Mouse (Mus musculus): ENCODE data around the gene Dip2b. TPM values are rescaled to one million over a fixed set of nuclear protein-coding genes. Genes with fewer than 3 reads are reported as not detected.

Gene Dip2b
- polyA plus RNA-seq, 1 experiment from 2014 or later, result 2.4 TPM

DNA sequence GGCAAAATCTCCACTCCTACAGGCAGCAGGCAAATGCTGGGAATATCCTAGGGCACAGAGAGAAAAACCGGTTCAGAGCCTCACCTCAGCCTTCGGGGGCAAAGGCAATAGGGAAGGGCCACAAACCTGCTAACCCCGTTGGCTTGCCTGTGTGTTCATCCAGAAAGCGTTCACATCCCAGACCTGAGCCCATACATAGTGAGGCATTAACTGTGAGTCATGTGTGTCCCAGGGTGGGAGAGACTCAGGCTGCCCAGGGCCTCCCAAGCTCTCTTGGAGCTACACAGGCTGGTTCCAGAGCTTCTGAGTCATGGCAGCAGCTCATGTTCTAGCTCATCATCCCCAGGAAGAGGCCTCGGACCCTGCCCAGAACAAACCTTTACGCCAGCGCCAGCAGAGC, 49.6 kb downstream of the Dip2b start:
- Histone ChIP-seq H3K27me3 (no peaks in the 10 kb centered on the region), H3K4me3 (replicated peaks) (no peak overlapping the region), H3K9ac (no peak overlapping the region), H3K36me3 (replicated peaks) (no peaks in the 10 kb centered on the region), H3K4me1 (replicated peaks) (peaks cover 22% of the 10 kb centered on the region), H3K4me2 (no peak overlapping the region), H3K27ac (replicated peaks) (no peak overlapping the region), H3K9me3 (replicated peaks) (no peaks in the 10 kb centered on the region)
- ATAC-seq (ENCODE audit: insufficient read depth), result no peak
- 75% methylated on average over 7 of the region's 7 CpGs for WGBS (ENCODE audit: insufficient replicate concordance)

DNA sequence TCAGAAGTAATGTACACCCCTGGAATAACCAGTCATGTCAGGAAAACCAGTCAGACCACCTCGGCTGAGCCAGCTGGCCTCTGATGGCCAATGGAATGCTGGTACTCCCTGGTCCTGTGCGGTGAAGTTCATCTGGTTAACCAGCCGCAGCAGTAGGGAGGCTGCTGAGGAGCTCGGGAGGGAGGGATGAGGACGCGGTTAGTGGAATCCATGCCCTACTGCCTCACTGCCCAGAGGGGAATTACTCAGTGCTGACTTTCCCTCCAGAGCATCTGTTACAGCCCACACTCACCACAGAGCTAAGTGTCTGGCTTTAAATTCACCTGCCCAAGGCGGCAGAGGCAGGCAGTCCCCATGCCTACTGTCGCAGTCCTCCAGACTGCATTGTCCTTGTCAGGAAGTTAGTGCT, 51.2 kb downstream of the Dip2b start:
- 35% methylated on average over 8 of the region's 8 CpGs for WGBS (ENCODE audit: insufficient replicate concordance)
- no peaks in the 10 kb centered on the region for H3K9me3 ChIP-seq (replicated peaks)
- no peaks in the 10 kb centered on the region for H3K27me3 ChIP-seq
- H3K4me1 ChIP-seq (replicated peaks), result peaks cover 22% of the 10 kb centered on the region
- H3K36me3 ChIP-seq (replicated peaks), result no peaks in the 10 kb centered on the region
- H3K9ac ChIP-seq, result no peak overlapping the region
- ATAC-seq (ENCODE audit: insufficient read depth), result no peak
- no peak overlapping the region for H3K4me3 ChIP-seq (replicated peaks)
- H3K4me2 ChIP-seq, result no peak overlapping the region
- H3K27ac ChIP-seq (replicated peaks), result no peak overlapping the region

DNA sequence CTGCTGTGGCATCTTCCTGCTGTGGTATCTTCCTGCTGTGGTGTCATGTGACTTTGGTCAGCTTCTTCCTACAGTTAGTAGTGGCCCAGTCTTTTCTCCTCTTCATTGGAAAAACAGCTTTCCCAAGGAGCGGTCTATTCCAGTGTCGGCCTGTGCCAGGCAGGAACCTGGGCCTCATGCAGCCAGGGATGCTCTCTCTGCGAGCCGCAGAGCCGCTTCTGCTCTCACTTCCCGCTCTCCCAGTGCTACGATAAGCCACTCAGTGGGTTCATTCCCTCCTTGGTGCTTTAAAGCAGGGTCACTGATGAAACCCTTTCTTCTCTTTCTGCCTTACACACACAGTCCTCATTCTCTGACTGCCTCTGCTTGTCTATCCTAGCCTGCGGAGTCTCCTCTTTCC, 53.4 kb downstream of the Dip2b start:
- H3K27me3 ChIP-seq, result no peaks in the 10 kb centered on the region
- no peaks in the 10 kb centered on the region for H3K9me3 ChIP-seq (replicated peaks)
- H3K36me3 ChIP-seq (replicated peaks), result no peaks in the 10 kb centered on the region
- peaks cover 22% of the 10 kb centered on the region for H3K4me1 ChIP-seq (replicated peaks)
- no peak for ATAC-seq (ENCODE audit: insufficient read depth)
- WGBS (ENCODE audit: insufficient replicate concordance), result 37% methylated on average over 8 of the region's 8 CpGs
- no peak overlapping the region for H3K27ac ChIP-seq (replicated peaks)
- H3K9ac ChIP-seq, result no peak overlapping the region; the same call in 1 of the 2 replicates
- H3K4me2 ChIP-seq, result peak overlapping the region; percentile 15; the same call in 1 of the 2 replicates
- no peak overlapping the region for H3K4me3 ChIP-seq (replicated peaks)

DNA sequence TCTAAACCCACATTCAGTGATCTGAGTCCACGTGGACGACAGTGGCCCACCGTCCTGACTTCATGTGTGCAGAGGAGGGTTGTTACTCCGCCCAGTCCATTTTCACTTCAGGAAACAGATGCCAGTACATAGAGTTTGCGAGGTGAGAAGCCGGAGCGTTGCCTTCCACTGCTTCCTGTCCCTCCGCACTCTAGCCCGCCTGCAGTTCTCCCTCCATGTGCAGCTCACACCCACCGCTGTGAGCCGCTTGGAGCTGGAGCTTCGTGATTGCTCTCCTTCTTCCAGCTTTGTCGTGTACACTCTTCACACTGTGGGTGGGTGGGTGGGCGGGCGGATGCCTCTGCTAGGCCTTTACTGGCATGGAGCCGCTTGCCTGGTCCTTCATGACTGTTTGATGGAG, 53.8 kb downstream of the Dip2b start:
- no peak for ATAC-seq (ENCODE audit: insufficient read depth)
- Histone ChIP-seq H3K9me3 (replicated peaks) (no peaks in the 10 kb centered on the region), H3K9ac (no peak overlapping the region; the same call in 1 of the 2 replicates), H3K4me1 (replicated peaks) (peaks cover 22% of the 10 kb centered on the region), H3K4me2 (peak overlapping the region; percentile 15; the same call in 1 of the 2 replicates), H3K27ac (replicated peaks) (no peak overlapping the region), H3K27me3 (no peaks in the 10 kb centered on the region), H3K36me3 (replicated peaks) (no peaks in the 10 kb centered on the region), H3K4me3 (replicated peaks) (no peak overlapping the region)
- WGBS (ENCODE audit: insufficient replicate concordance), result 32% methylated on average over 16 of the region's 16 CpGs

DNA sequence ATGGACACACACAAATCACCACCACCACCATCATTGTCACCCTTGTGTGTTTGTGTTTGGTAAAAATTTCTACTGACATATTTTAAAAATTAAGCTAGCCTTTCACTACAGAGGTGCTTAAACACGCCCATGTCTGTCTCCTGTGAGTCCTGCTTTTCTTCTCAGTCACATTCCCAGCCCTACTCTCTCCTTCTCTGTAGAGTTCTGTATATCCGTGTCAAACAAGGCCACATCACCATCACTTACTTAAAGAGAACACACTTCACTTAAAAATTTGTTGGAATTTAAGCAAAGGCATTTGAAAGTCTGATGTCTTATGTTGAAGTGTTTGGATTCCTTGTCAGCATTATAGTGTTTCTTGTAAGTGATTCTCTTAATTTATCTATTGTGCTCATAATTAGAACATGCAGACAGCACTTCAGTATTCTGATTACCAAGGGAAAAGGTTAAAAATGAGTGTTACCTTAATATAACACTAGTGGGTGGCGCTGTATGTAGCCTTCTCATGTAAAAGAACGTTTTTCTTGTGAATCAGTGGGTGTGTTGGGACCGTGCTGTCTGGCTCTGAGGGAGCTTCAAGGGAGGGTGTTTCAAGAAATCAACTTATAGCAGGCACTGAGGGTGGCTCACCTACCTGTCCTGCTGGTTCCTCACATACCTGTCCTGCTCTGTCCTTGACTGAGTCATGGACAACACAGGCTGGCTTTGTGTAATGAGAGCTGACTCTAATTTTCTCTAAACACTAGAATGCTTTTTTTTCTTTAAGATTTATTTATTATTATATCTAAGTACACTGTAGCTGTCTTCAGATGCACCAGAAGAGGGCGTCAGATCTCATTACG, 58.3 kb downstream of the Dip2b start:
- H3K36me3 ChIP-seq (replicated peaks), result no peaks in the 10 kb centered on the region
- no peak overlapping the region for H3K27ac ChIP-seq (replicated peaks)
- H3K27me3 ChIP-seq, result no peaks in the 10 kb centered on the region
- H3K9me3 ChIP-seq (replicated peaks), result no peaks in the 10 kb centered on the region
- 65% methylated on average over 7 of the region's 7 CpGs for WGBS (ENCODE audit: insufficient replicate concordance)
- no peak overlapping the region for H3K4me3 ChIP-seq (replicated peaks)
- H3K4me2 ChIP-seq, result no peak overlapping the region
- H3K4me1 ChIP-seq (replicated peaks), result peaks cover 19% of the 10 kb centered on the region
- no peak for ATAC-seq (ENCODE audit: insufficient read depth)
- no peak overlapping the region for H3K9ac ChIP-seq

DNA sequence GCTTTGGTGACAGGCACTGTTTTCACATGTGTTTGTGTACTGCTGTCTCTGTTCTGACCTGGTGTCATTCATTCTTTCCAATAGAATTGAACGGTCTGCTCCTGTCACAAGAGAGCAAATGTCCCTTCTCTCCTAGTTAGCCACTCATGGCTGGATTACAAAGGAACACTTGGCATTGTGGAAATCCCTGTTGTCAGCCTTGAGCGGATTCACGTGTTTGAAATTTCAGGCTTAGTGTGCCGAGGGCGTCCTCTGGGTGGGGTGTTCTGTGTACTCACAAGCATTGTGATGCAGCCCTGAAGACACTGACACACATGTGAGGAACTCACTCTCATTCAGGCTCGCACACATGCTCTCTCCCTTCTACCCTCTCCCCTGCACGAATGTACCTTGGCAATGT, 61.9 kb downstream of the Dip2b start:
- no peak overlapping the region for H3K9ac ChIP-seq
- no peak overlapping the region for H3K4me2 ChIP-seq
- WGBS (ENCODE audit: insufficient replicate concordance), result 68% methylated on average over 7 of the region's 7 CpGs
- no peak overlapping the region for H3K27ac ChIP-seq (replicated peaks)
- ATAC-seq (ENCODE audit: insufficient read depth), result no peak
- no peaks in the 10 kb centered on the region for H3K9me3 ChIP-seq (replicated peaks)
- no peaks in the 10 kb centered on the region for H3K27me3 ChIP-seq
- no peaks in the 10 kb centered on the region for H3K36me3 ChIP-seq (replicated peaks)
- no peak overlapping the region for H3K4me3 ChIP-seq (replicated peaks)
- peaks cover 18% of the 10 kb centered on the region for H3K4me1 ChIP-seq (replicated peaks)

DNA sequence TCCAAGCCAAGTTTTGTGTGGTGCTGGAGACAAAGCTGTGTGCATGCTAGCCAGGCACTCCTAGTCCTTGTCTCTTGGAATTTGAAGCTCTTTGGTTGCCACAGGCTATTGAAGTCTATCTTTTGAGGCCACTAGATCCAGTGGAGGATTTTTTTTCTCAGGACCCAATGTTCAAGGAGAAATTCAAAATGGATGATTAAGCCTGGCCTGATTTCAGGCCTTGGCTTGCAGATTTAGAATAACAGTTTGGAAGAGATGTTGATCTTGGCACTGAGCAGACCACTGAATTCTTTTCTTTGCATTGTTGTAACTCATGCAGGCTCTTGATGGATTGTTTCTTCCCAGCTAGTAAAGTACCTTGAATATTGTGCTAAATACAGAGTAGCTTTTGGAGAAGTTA, 62.7 kb downstream of the Dip2b start:
- H3K36me3 ChIP-seq (replicated peaks), result no peaks in the 10 kb centered on the region
- H3K27ac ChIP-seq (replicated peaks), result no peak overlapping the region
- no peaks in the 10 kb centered on the region for H3K27me3 ChIP-seq
- H3K9ac ChIP-seq, result no peak overlapping the region
- H3K4me1 ChIP-seq (replicated peaks), result peaks cover 18% of the 10 kb centered on the region
- no peak overlapping the region for H3K4me2 ChIP-seq
- no peak for ATAC-seq (ENCODE audit: insufficient read depth)
- no peaks in the 10 kb centered on the region for H3K9me3 ChIP-seq (replicated peaks)
- H3K4me3 ChIP-seq (replicated peaks), result no peak overlapping the region

DNA sequence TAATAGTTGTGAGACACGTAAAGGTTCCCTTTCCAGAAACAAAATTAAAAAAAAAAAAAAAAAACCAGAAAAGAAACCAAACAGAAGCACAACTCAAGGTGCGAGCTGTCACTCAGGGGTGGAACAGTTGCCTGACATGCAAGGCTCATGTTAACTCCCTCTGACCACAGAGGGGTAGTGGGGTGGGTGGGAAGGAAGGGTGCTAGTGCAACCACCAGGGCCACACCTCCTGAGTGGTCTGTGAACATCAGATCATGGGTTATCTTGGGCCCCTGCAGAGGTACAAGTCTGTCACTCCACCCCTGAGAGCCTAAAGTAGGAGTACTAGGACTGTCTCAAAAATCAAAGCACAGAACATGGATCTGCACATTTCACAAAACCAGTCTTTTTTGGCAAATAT, 65.7 kb downstream of the Dip2b start:
- no peak for ATAC-seq (ENCODE audit: insufficient read depth)
- H3K27ac ChIP-seq (replicated peaks), result no peak overlapping the region
- 41% methylated on average over 2 of the region's 2 CpGs for WGBS (ENCODE audit: insufficient replicate concordance)
- no peaks in the 10 kb centered on the region for H3K27me3 ChIP-seq
- H3K4me2 ChIP-seq, result no peak overlapping the region
- H3K4me3 ChIP-seq (replicated peaks), result no peak overlapping the region
- H3K4me1 ChIP-seq (replicated peaks), result peaks cover 27% of the 10 kb centered on the region
- no peak overlapping the region for H3K9ac ChIP-seq
- no peaks in the 10 kb centered on the region for H3K36me3 ChIP-seq (replicated peaks)
- H3K9me3 ChIP-seq (replicated peaks), result no peaks in the 10 kb centered on the region

DNA sequence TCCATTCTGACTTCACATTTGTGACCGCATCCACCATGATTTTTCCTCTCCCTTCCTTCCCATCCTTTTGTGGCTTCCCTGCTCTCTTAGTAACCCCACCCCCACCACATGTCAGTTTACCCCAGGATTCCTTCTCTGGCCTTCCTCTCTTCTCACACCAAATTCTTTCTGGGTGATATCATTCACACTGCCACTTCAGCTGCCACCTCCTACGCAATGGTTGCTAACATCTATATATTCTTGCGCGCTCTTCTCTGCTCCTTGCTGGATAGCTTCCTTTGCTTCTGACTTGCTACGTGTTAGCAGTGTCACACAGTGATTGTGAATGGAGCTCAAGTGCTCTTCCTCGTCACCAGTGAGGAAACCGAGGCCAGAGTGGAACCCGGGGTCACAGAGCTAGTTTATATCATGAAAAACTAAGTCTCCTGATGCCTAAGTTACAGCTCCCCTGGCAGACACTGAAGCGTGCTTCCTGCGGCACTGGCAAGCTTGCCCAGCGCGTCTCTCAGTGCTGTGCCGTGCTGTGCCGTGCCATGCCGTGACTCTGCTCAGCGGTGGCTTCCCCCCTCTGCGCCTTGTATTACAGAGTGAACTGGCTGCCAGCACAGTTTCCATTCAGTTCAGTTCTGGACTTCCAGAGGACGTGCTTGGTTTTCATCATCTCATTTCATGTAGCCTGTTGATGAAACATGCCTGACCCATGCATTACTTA, 69.8 kb downstream of the Dip2b start:
- WGBS (ENCODE audit: insufficient replicate concordance), result 80% methylated on average over 18 of the region's 18 CpGs
- peaks cover 31% of the 10 kb centered on the region for H3K4me1 ChIP-seq (replicated peaks)
- no peaks in the 10 kb centered on the region for H3K36me3 ChIP-seq (replicated peaks)
- H3K27ac ChIP-seq (replicated peaks), result no peak overlapping the region
- H3K9ac ChIP-seq, result no peak overlapping the region
- H3K4me2 ChIP-seq, result no peak overlapping the region
- no peaks in the 10 kb centered on the region for H3K27me3 ChIP-seq
- ATAC-seq (ENCODE audit: insufficient read depth), result no peak
- H3K4me3 ChIP-seq (replicated peaks), result no peak overlapping the region
- no peaks in the 10 kb centered on the region for H3K9me3 ChIP-seq (replicated peaks)

DNA sequence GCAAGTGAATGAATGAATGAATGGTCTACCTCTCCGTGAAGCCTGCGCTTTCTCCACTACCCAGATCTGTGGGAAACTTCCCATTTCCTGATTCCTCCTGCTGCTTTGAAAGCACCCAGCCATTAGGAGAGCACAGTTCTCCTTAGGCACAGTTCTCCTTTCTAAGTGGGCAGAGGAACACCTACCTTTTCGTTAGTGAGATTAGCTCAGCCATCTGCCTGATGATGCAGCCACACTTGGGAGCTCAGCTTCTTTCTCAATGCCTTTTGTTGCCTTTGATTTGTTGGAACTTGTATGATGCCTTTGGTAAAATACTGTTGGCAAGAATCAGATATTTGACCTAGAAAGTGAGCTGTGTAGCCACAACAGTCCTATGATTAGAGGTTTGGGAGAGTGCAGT, 71.5 kb downstream of the Dip2b start:
- no peak overlapping the region for H3K27ac ChIP-seq (replicated peaks)
- no peaks in the 10 kb centered on the region for H3K27me3 ChIP-seq
- no peak for ATAC-seq (ENCODE audit: insufficient read depth)
- 55% methylated on average over 3 of the region's 3 CpGs for WGBS (ENCODE audit: insufficient replicate concordance)
- no peaks in the 10 kb centered on the region for H3K9me3 ChIP-seq (replicated peaks)
- H3K4me3 ChIP-seq (replicated peaks), result no peak overlapping the region
- peaks cover 39% of the 10 kb centered on the region for H3K4me1 ChIP-seq (replicated peaks)
- no peak overlapping the region for H3K4me2 ChIP-seq
- no peak overlapping the region for H3K9ac ChIP-seq
- no peaks in the 10 kb centered on the region for H3K36me3 ChIP-seq (replicated peaks)

DNA sequence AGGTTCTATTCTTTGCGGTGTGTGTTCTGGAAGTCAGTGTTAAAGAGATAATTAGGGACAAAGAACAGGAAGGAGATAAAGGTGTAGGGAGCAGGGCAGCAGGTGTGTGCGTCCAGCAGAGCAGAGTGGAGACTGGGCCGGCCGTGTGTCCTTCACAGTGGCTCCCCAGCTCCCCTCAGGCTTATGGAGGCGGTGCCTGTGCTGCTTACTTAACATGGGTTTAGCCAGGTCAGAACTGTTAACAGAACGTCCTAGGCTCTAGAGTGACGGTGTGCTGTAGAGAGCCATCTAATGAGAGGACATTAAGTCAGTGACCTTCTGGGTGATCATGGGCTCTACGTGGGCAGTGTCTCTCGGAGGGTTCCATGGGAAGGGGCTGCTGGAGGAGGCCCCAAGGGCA, 73.4 kb downstream of the Dip2b start:
- Histone ChIP-seq H3K9ac (no peak overlapping the region), H3K4me1 (replicated peaks) (peaks cover 36% of the 10 kb centered on the region), H3K9me3 (replicated peaks) (no peaks in the 10 kb centered on the region), H3K36me3 (replicated peaks) (no peaks in the 10 kb centered on the region), H3K27ac (replicated peaks) (peak overlapping the region; percentile 74), H3K4me3 (replicated peaks) (no peak overlapping the region), H3K27me3 (no peaks in the 10 kb centered on the region), H3K4me2 (0 out of 2 replicates have a peak overlapping the region, but pooled peaks have one; percentile 10)
- peak; percentile 68 for ATAC-seq (ENCODE audit: insufficient read depth)
- WGBS (ENCODE audit: insufficient replicate concordance), result 48% methylated on average over 9 of the region's 9 CpGs
